Mouse (Mus musculus): ENCODE measurements at regions not wholly inside any gene's neighbourhood (a gene's known extent, or its start where the extent isn't known, plus 50 kb on each side); places are given as distances from the start of the nearest gene placed in this dataset.

DNA sequence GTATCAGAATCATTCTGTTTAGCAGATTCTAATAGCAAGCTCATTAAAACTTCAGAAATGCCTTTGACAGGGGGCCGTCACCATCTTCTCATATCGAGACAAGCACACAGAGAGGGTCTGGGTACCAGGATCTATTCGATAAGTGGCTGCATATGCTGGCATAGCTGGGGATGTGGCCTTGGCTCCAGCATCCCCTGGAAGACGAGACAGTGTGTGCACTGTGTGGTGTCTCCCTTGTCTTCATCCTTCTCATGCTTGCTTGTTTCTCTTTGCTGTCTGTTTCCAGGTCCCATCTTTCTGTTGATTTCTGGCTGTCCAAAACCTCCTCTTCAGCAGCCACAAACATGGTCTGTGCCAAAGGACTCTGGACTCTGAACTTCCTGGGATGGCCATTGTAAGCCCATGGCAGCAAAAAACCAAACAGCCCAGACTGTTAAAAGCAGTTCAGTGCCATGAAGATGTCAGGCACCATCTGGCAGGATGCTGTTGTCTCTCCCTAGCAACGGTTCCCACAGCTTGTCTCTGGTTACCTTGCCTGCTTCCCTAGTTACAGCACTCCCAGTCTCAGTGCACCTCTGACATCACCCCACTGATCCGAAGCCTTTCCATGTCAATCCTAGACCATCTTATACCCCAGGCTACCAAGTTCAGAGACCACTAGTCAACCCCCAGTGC lies 56.5 kb downstream of the Kctd12 start:
- no peak overlapping the region for H3K27ac ChIP-seq (ENCODE audit: low read depth, low read length)
- 60% methylated on average over 6 of the region's 6 CpGs for WGBS

DNA sequence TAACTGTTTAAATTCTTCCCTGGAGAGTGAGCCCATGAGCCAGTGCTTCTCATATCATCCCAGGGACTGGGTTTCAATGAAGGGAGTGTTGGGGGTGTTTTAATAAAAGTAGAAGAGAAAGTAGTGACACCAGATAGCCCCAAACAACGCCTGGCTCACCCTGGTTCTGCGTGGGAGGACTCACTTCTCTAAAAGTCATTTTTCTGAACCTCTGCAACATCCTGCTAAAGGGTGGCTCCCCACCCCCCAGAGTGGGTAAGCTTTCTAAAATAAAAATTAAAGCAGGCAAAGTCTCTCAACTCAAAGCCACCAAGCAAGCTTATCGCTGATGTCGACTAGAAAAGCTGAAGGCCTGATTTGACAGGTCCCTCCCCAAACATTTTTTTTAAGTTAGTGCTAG lies 57.8 kb downstream of the Kctd12 start:
- H3K9ac ChIP-seq (replicated peaks; ENCODE audit: low read depth, low read length) = no peak overlapping the region
- no peak overlapping the region for H3K4me2 ChIP-seq (ENCODE audit: low read depth, low read length)
- ATAC-seq (ENCODE audit: low read depth) = no peak
- 90% methylated on average over 4 of the region's 4 CpGs for WGBS
- H3K27me3 ChIP-seq (ENCODE audit: control insufficient read depth, insufficient read depth, low read length) = no peaks in the 10 kb centered on the region
- H3K4me3 ChIP-seq (ENCODE audit: low read depth, low read length) = no peak overlapping the region
- no peaks in the 10 kb centered on the region for H3K36me3 ChIP-seq (ENCODE audit: control insufficient read depth, insufficient read depth, low read length)
- H3K4me1 ChIP-seq (ENCODE audit: control insufficient read depth, insufficient read depth, low read length) = no peaks in the 10 kb centered on the region
- no peak overlapping the region for H3K27ac ChIP-seq (ENCODE audit: low read depth, low read length)
- H3K9me3 ChIP-seq (ENCODE audit: control insufficient read depth, low read length) = no peaks in the 10 kb centered on the region

More for the DNA sequence above, 56.5 kb downstream of the Kctd12 start:
- Histone ChIP-seq H3K9me3 (ENCODE audit: control insufficient read depth, low read length) (no peaks in the 10 kb centered on the region), H3K9ac (replicated peaks; ENCODE audit: low read depth, low read length) (no peak overlapping the region), H3K4me3 (ENCODE audit: low read depth, low read length) (no peak overlapping the region), H3K36me3 (ENCODE audit: control insufficient read depth, insufficient read depth, low read length) (no peaks in the 10 kb centered on the region), H3K4me1 (ENCODE audit: control insufficient read depth, insufficient read depth, low read length) (no peaks in the 10 kb centered on the region), H3K4me2 (ENCODE audit: low read depth, low read length) (no peak overlapping the region), H3K27me3 (ENCODE audit: control insufficient read depth, insufficient read depth, low read length) (no peaks in the 10 kb centered on the region)
- ATAC-seq (ENCODE audit: low read depth) = peak; percentile 83

DNA sequence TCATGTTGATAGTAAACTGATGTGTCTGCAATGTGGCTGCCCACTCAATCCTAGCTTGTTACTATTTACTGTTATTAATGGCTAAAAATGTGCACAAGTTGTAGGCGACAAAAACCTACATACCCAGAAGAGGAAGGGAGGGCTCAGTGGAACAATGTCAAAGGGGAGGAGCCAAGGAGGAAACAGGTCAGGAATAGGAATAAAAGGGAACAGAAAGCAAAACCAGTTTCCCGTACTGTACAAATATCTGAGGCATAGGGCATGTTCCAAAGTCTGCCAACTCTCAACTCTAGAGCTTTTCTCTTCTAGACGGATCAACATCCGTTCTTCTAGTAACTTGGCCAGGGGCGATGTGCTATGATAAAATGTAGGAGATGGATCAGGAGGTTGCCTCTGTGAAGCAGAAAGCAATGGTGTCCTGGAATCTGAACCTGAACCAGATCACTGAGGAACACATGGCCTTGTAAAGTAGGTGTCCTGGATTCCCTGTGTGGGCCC lies 59.9 kb downstream of the Kctd12 start:
- no peaks in the 10 kb centered on the region for H3K9me3 ChIP-seq (ENCODE audit: control insufficient read depth, low read length)
- 88% methylated on average over 5 of the region's 5 CpGs for WGBS
- no peaks in the 10 kb centered on the region for H3K4me1 ChIP-seq (ENCODE audit: control insufficient read depth, insufficient read depth, low read length)
- ATAC-seq (ENCODE audit: low read depth) = no peak
- no peaks in the 10 kb centered on the region for H3K36me3 ChIP-seq (ENCODE audit: control insufficient read depth, insufficient read depth, low read length)
- no peak overlapping the region for H3K4me2 ChIP-seq (ENCODE audit: low read depth, low read length)
- H3K27ac ChIP-seq (ENCODE audit: low read depth, low read length) = no peak overlapping the region
- H3K27me3 ChIP-seq (ENCODE audit: control insufficient read depth, insufficient read depth, low read length) = no peaks in the 10 kb centered on the region
- H3K4me3 ChIP-seq (ENCODE audit: low read depth, low read length) = no peak overlapping the region
- H3K9ac ChIP-seq (replicated peaks; ENCODE audit: low read depth, low read length) = no peak overlapping the region

DNA sequence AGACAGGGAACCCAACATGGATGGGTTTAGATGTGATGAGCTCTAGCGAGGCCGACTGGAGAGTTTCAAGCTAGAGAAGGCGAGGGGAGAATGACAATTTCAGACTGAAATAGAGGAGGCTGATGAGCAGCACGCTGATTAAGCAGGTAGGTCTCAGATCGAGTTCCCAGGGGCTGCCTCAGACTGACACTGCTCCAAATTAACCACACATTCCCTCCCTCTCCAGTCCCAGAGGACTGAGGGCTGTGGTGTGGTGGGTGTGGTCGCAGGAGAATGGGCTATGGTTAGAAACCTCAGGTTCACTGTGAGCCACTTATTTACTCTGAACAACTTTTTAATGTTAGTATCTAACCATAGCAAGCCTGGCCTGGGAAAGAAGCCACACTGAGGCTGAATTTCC lies 62.0 kb downstream of the Kctd12 start:
- H3K27ac ChIP-seq (ENCODE audit: low read depth, low read length) = no peak overlapping the region
- no peaks in the 10 kb centered on the region for H3K27me3 ChIP-seq (ENCODE audit: control insufficient read depth, insufficient read depth, low read length)
- H3K4me1 ChIP-seq (ENCODE audit: control insufficient read depth, insufficient read depth, low read length) = no peaks in the 10 kb centered on the region
- no peak for ATAC-seq (ENCODE audit: low read depth)
- no peak overlapping the region for H3K9ac ChIP-seq (replicated peaks; ENCODE audit: low read depth, low read length)
- no peaks in the 10 kb centered on the region for H3K9me3 ChIP-seq (ENCODE audit: control insufficient read depth, low read length)
- 79% methylated on average over 6 of the region's 6 CpGs for WGBS
- no peaks in the 10 kb centered on the region for H3K36me3 ChIP-seq (ENCODE audit: control insufficient read depth, insufficient read depth, low read length)
- H3K4me2 ChIP-seq (ENCODE audit: low read depth, low read length) = no peak overlapping the region
- no peak overlapping the region for H3K4me3 ChIP-seq (ENCODE audit: low read depth, low read length)

DNA sequence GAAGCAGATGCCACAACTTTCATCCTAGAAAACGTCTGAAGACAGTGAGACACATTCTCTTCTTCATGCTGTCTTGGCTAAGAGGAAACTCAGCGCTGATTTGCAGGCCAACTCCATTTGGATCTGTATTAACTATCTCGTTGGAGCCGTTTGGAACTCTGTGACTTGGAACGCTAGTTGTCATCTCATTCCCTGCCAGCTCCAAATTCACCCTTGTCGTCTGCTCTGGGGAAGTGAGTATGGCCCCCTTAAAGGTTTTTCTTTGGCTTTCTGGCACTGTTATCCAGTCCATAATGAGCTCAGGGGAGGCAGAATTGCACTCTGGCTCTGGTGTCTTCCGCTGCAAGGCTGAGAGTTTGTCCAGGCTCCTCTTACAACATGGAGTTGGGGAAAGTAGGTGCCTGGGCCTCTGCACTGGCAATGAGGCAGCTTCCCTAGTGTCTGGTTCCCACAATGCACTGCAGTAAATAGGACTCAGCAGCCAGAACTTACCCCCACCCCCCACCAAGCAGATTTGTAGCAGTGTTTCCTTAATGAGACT lies 63.1 kb downstream of the Kctd12 start:
- WGBS = 77% methylated on average over 7 of the region's 7 CpGs
- Histone ChIP-seq H3K4me2 (ENCODE audit: low read depth, low read length) (no peak overlapping the region), H3K9ac (replicated peaks; ENCODE audit: low read depth, low read length) (no peak overlapping the region), H3K36me3 (ENCODE audit: control insufficient read depth, insufficient read depth, low read length) (no peaks in the 10 kb centered on the region), H3K4me1 (ENCODE audit: control insufficient read depth, insufficient read depth, low read length) (no peaks in the 10 kb centered on the region), H3K27me3 (ENCODE audit: control insufficient read depth, insufficient read depth, low read length) (no peaks in the 10 kb centered on the region), H3K27ac (ENCODE audit: low read depth, low read length) (no peak overlapping the region), H3K9me3 (ENCODE audit: control insufficient read depth, low read length) (no peaks in the 10 kb centered on the region), H3K4me3 (ENCODE audit: low read depth, low read length) (no peak overlapping the region)
- no peak for ATAC-seq (ENCODE audit: low read depth)

DNA sequence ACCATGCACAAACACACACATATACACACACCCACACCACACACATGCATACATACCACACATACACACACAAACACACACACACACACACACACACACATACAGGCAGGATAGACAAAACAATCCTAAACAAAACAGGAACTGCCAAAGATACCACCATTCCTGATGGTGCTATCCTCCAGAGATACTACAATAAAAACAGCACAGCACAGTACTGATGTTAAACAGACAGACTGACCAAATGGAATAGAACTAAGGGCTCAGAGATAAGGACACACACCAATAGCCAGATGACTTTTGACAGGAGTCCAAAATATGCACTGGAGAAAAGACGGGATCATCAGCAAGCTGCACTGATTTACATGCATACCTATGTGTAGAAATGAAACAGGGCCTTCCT lies 64.5 kb downstream of the Kctd12 start:
- ATAC-seq (ENCODE audit: low read depth) = no peak
- WGBS = 86% methylated on average over 1 of the region's 1 CpGs
- no peaks in the 10 kb centered on the region for H3K27me3 ChIP-seq (ENCODE audit: control insufficient read depth, insufficient read depth, low read length)
- H3K4me3 ChIP-seq (ENCODE audit: low read depth, low read length) = no peak overlapping the region
- H3K27ac ChIP-seq (ENCODE audit: low read depth, low read length) = no peak overlapping the region
- H3K4me2 ChIP-seq (ENCODE audit: low read depth, low read length) = no peak overlapping the region
- H3K36me3 ChIP-seq (ENCODE audit: control insufficient read depth, insufficient read depth, low read length) = no peaks in the 10 kb centered on the region
- H3K9me3 ChIP-seq (ENCODE audit: control insufficient read depth, low read length) = no peaks in the 10 kb centered on the region
- no peaks in the 10 kb centered on the region for H3K4me1 ChIP-seq (ENCODE audit: control insufficient read depth, insufficient read depth, low read length)
- H3K9ac ChIP-seq (replicated peaks; ENCODE audit: low read depth, low read length) = no peak overlapping the region

DNA sequence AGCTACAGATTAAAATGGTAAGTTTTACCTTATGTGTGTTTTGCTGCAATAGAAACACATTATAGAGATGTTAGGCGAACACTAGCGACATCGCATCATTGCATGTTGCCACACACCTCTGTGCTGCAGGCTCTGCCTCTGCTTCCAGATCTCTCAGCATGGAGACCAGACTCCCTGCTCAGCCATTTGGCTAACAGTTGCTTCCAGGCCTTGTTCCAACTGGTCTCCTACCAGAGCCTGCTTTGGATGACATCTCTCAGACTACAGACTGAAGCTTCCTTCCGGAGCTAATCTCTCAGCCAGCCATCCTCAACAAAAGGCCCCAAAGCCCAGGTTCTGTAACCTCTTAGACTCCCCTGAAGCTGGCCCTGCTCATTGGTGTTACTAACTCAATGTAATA lies 66.5 kb downstream of the Kctd12 start:
- H3K4me1 ChIP-seq (ENCODE audit: control insufficient read depth, insufficient read depth, low read length) = no peaks in the 10 kb centered on the region
- no peaks in the 10 kb centered on the region for H3K9me3 ChIP-seq (ENCODE audit: control insufficient read depth, low read length)
- H3K4me2 ChIP-seq (ENCODE audit: low read depth, low read length) = no peak overlapping the region
- H3K36me3 ChIP-seq (ENCODE audit: control insufficient read depth, insufficient read depth, low read length) = no peaks in the 10 kb centered on the region
- no peak overlapping the region for H3K9ac ChIP-seq (replicated peaks; ENCODE audit: low read depth, low read length)
- ATAC-seq (ENCODE audit: low read depth) = no peak
- H3K4me3 ChIP-seq (ENCODE audit: low read depth, low read length) = no peak overlapping the region
- 88% methylated on average over 4 of the region's 4 CpGs for WGBS
- no peak overlapping the region for H3K27ac ChIP-seq (ENCODE audit: low read depth, low read length)
- no peaks in the 10 kb centered on the region for H3K27me3 ChIP-seq (ENCODE audit: control insufficient read depth, insufficient read depth, low read length)

DNA sequence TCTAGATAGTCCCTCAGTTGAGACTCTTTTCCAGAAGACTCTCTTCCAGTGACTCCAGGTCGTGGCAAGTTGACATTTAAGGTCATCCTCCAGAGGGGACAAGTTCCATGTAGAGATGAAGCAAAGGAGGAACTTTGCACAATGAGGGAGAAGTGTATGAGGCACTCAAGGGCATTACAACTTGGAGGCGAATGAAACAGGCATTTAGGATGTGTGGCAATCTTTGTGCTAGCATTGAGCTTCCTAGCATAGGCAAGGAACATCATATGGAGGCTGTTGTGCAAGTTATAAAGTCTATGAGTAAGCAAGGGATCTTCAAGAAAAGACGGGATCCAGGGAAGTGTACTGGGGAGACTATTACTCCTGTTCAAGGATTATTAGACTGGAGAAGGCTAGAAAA lies 70.9 kb downstream of the Kctd12 start:
- Histone ChIP-seq H3K9ac (replicated peaks; ENCODE audit: low read depth, low read length) (no peak overlapping the region), H3K27ac (ENCODE audit: low read depth, low read length) (no peak overlapping the region), H3K36me3 (ENCODE audit: control insufficient read depth, insufficient read depth, low read length) (no peaks in the 10 kb centered on the region), H3K4me2 (ENCODE audit: low read depth, low read length) (no peak overlapping the region), H3K4me3 (ENCODE audit: low read depth, low read length) (no peak overlapping the region), H3K27me3 (ENCODE audit: control insufficient read depth, insufficient read depth, low read length) (no peaks in the 10 kb centered on the region), H3K9me3 (ENCODE audit: control insufficient read depth, low read length) (no peaks in the 10 kb centered on the region), H3K4me1 (ENCODE audit: control insufficient read depth, insufficient read depth, low read length) (no peaks in the 10 kb centered on the region)
- WGBS = 78% methylated on average over 3 of the region's 3 CpGs
- ATAC-seq (ENCODE audit: low read depth) = no peak

DNA sequence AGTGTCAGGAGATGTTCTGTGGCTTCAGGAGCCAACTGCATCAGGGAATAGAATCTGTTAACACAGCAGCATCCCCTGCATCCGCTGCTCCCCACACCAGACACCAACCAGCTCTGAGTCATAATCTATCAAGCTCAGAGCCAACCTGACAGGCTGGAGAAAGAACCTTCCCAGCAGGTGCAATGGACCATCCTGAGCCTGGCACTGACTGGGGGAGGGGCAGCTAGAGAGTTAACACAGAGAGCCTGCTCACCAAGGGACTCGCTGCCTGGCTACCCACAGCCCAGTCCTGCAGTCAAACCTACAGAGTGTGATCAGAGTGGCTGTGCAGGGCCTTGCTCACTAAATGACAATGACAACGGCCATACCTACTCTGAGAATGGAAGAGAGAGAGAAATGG lies 73.4 kb downstream of the Kctd12 start:
- no peak overlapping the region for H3K4me2 ChIP-seq (ENCODE audit: low read depth, low read length)
- ATAC-seq (ENCODE audit: low read depth) = no peak
- no peak overlapping the region for H3K9ac ChIP-seq (replicated peaks; ENCODE audit: low read depth, low read length)
- H3K4me1 ChIP-seq (ENCODE audit: control insufficient read depth, insufficient read depth, low read length) = no peaks in the 10 kb centered on the region
- no peaks in the 10 kb centered on the region for H3K9me3 ChIP-seq (ENCODE audit: control insufficient read depth, low read length)
- H3K27me3 ChIP-seq (ENCODE audit: control insufficient read depth, insufficient read depth, low read length) = no peaks in the 10 kb centered on the region
- 83% methylated on average over 3 of the region's 3 CpGs for WGBS
- H3K4me3 ChIP-seq (ENCODE audit: low read depth, low read length) = no peak overlapping the region
- no peak overlapping the region for H3K27ac ChIP-seq (ENCODE audit: low read depth, low read length)
- H3K36me3 ChIP-seq (ENCODE audit: control insufficient read depth, insufficient read depth, low read length) = no peaks in the 10 kb centered on the region

Data from neural tube, embryonic 14.5 days (tissue).